8 mouse cellular contexts compared by ENCODE assay signal in genomic region chr13:48497693-48498221, GRCm38 (mm10). TPM values are rescaled to one million over a fixed set of nuclear protein-coding genes. Genes with fewer than 3 reads are reported as not detected.
DNase-seq lines count a peak whose midpoint lies in the region; ATAC-seq and TF ChIP-seq lines count a peak whose summit lies in the region.

No protein-coding gene starts in this region.

- H3K27me3 ChIP-seq in forebrain, embryonic 10.5 days (ENCODE audit: poor library complexity, severe bottlenecking) = no peaks in the 10 kb centered on the region
- no peaks in the 10 kb centered on the region for H3K27me3 ChIP-seq in liver, embryonic 12.5 days (replicated peaks)
- no peaks in the 10 kb centered on the region for H3K27me3 ChIP-seq in neural tube, embryonic 14.5 days (ENCODE audit: control insufficient read depth, insufficient read depth, low read length)

- no peak overlapping the region for H3K4me2 ChIP-seq in liver, embryonic 12.5 days
- H3K4me2 ChIP-seq in neural tube, embryonic 14.5 days (ENCODE audit: low read depth, low read length) = peak overlapping the region; percentile 34

- H3K9me3 ChIP-seq in forebrain, embryonic 10.5 days = peaks cover 9% of the 10 kb centered on the region
- H3K9me3 ChIP-seq in liver, embryonic 12.5 days (replicated peaks) = 0 out of 2 replicates have a peak, but pooled peaks cover 3% of the 10 kb centered on the region
- H3K9me3 ChIP-seq in neural tube, embryonic 14.5 days (ENCODE audit: control insufficient read depth, low read length) = no peaks in the 10 kb centered on the region; the same call in 1 of the 2 replicates

- H3K9ac ChIP-seq in liver, embryonic 12.5 days = no peak overlapping the region
- no peak overlapping the region for H3K9ac ChIP-seq in neural tube, embryonic 14.5 days (replicated peaks; ENCODE audit: low read depth, low read length)

- peak; percentile 84 for TF ChIP-seq CTCF in brain, embryonic 14.5 days (IDR thresholded peaks at IDR 0.05; ENCODE audit: borderline replicate concordance, extremely low read depth, insufficient read depth, insufficient read length)

- H3K4me3 ChIP-seq in forebrain, embryonic 10.5 days = peak overlapping the region; percentile 51
- no peak overlapping the region for H3K4me3 ChIP-seq in liver, embryonic 12.5 days
- peak overlapping the region; percentile 18 for H3K4me3 ChIP-seq in neural tube, embryonic 14.5 days (ENCODE audit: low read depth, low read length)

- ATAC-seq in liver, embryonic 12.5 days = 0 out of 2 replicates have a peak, but pooled peaks have one; percentile 49
- ATAC-seq in neural tube, embryonic 14.5 days (ENCODE audit: low read depth) = peak; percentile 99

- DNase-seq in MEL-GATA-1-ER (ENCODE audit: extremely low read depth, low read depth) = peak; percentile 20
- DNase-seq in brain, embryonic 14.5 days (ENCODE audit: low read depth) = peak; percentile 92
- peak; percentile 79 for DNase-seq in forebrain, embryonic 10.5 days (ENCODE audit: extremely low spot score, low spot score)
- peak; percentile 49 to 74 for DNase-seq in heart, postnatal 10 days
- peak; percentile 36 to 80 for DNase-seq in kidney, postnatal 36 days
- peak; percentile 76 for DNase-seq in thymus, postnatal 4 days

- WGBS in forebrain, embryonic 10.5 days = 7% methylated on average over 15 of the region's 15 CpGs
- WGBS in liver, embryonic 12.5 days (ENCODE audit: insufficient replicate concordance) = 49% methylated on average over 15 of the region's 15 CpGs
- WGBS in neural tube, embryonic 14.5 days = 5% methylated on average over 15 of the region's 15 CpGs

- H3K36me3 ChIP-seq in forebrain, embryonic 10.5 days (replicated peaks) = peaks cover 41% of the 10 kb centered on the region
- H3K36me3 ChIP-seq in liver, embryonic 12.5 days = peaks cover 46% of the 10 kb centered on the region
- H3K36me3 ChIP-seq in neural tube, embryonic 14.5 days (ENCODE audit: control insufficient read depth, insufficient read depth, low read length) = no peaks in the 10 kb centered on the region

- no peak for TF ChIP-seq POLR2A in brain, embryonic 14.5 days (IDR thresholded peaks at IDR 0.05; ENCODE audit: borderline replicate concordance, extremely low read depth, insufficient read depth, insufficient read length, poor library complexity, severe bottlenecking)

- H3K4me1 ChIP-seq in forebrain, embryonic 10.5 days = peaks cover 15% of the 10 kb centered on the region
- H3K4me1 ChIP-seq in liver, embryonic 12.5 days = no peaks in the 10 kb centered on the region
- H3K4me1 ChIP-seq in neural tube, embryonic 14.5 days (ENCODE audit: control insufficient read depth, insufficient read depth, low read length) = no peaks in the 10 kb centered on the region

- intact Hi-C loops in heart, postnatal 10 days (cut with DNase I) = no loop called here

- 0 out of 2 replicates have a peak overlapping the region, but pooled peaks have one; percentile 1 for H3K27ac ChIP-seq in forebrain, embryonic 10.5 days
- H3K27ac ChIP-seq in liver, embryonic 12.5 days = no peak overlapping the region
- H3K27ac ChIP-seq in neural tube, embryonic 14.5 days (ENCODE audit: low read depth, low read length) = no peak overlapping the region

RNA-seq across cellular contexts. Expression of gene Zfp169, which starts 15.5 kb away (rescaled TPM):
- polyA plus RNA-seq in brain, embryonic 14.5 days (2012; rRNA removed) = 13.1 and 14.8 TPM in 2 replicates
- 4.3 and 4.9 TPM in 2 replicates for polyA plus RNA-seq in forebrain, embryonic 10.5 days (2016; fragmentation: Nextera tagmentation; extraction: Ambion mirVana)
- 1 to 10 TPM; 5.1 to 6.7 TPM for total RNA-seq in heart, postnatal 10 days (2021)
- polyA plus RNA-seq in liver, embryonic 12.5 days (2016; fragmentation: Nextera tagmentation; extraction: Ambion mirVana) = 1.6 and 2.5 TPM in 2 replicates
- 5.8 and 8.1 TPM in 2 replicates for polyA plus RNA-seq in neural tube, embryonic 14.5 days (2014; fragmentation: Nextera tagmentation; extraction: Ambion mirVana)

RNA-seq across cellular contexts. Expression of gene A830005F24Rik, which starts 15.6 kb away (rescaled TPM):
- polyA plus RNA-seq in brain, embryonic 14.5 days (2012; rRNA removed) = 1.5 and 1.8 TPM in 2 replicates
- 2.2 and 2.5 TPM in 2 replicates for polyA plus RNA-seq in forebrain, embryonic 10.5 days (2016; fragmentation: Nextera tagmentation; extraction: Ambion mirVana)
- total RNA-seq in heart, postnatal 10 days (2021) = not detected
- 0.32 and 0.35 TPM in 2 replicates for polyA plus RNA-seq in liver, embryonic 12.5 days (2016; fragmentation: Nextera tagmentation; extraction: Ambion mirVana)
- 4.4 and 5.0 TPM in 2 replicates for polyA plus RNA-seq in neural tube, embryonic 14.5 days (2014; fragmentation: Nextera tagmentation; extraction: Ambion mirVana)

Comparison
In these comparisons a context has a peak if more than half of its experiments do, and no peak if none do; other contexts are left out.
1. DNase-seq: peak in every context shown above with its lines; median percentile 92 in brain, embryonic 14.5 days; 79 in forebrain, embryonic 10.5 days; 76 in thymus, postnatal 4 days; 62 in heart, postnatal 10 days; 58 in kidney, postnatal 36 days; 20 in MEL-GATA-1-ER.